ENCODE assay signal across 8 mouse cellular contexts in genomic region chr4:82403975-82404651, GRCm38 (mm10).
DNase-seq lines count a peak whose midpoint lies in the region; ATAC-seq and TF ChIP-seq lines count a peak whose summit lies in the region.

No protein-coding gene starts in this region.

- in situ Hi-C loops in ES-E14 (cut with MboI; ENCODE audit: low sequenced_read_pairs in 2 of 2, unreplicated experiment in 2 of 2) = no loop called here

- no peak for TF ChIP-seq CTCF in midbrain, postnatal 0 days (IDR thresholded peaks at IDR 0.05)

- 69% methylated on average over 13 of the region's 13 CpGs for WGBS in forebrain, embryonic 12.5 days
- 64% methylated on average over 13 of the region's 13 CpGs for WGBS in midbrain, postnatal 0 days

- intact Hi-C loops in heart, postnatal 10 days (cut with DNase I) = loop anchor here (5.0 kb wide), 1 partner anchor 98 kb away; no protein-coding TSS in a partner anchor

- ATAC-seq in forebrain, embryonic 12.5 days (ENCODE audit: low FRiP score) = no peak
- peak; percentile 59; the same call in 1 of the 2 replicates for ATAC-seq in midbrain, postnatal 0 days (ENCODE audit: low FRiP score)

- no peak overlapping the region for H3K9ac ChIP-seq in ES-E14 (ENCODE audit: insufficient read depth, low read depth, low read length, poor library complexity, severe bottlenecking)
- no peak overlapping the region for H3K9ac ChIP-seq in forebrain, embryonic 12.5 days
- no peak overlapping the region for H3K9ac ChIP-seq in midbrain, postnatal 0 days (replicated peaks; ENCODE audit: low read length, poor library complexity, severe bottlenecking)

- H3K4me2 ChIP-seq in forebrain, embryonic 12.5 days = no peak overlapping the region
- H3K4me2 ChIP-seq in midbrain, postnatal 0 days (ENCODE audit: low read depth, low read length, poor library complexity, severe bottlenecking) = no peak overlapping the region

- no peak for DNase-seq in ES-E14 (ENCODE audit: low read depth, low spot score)
- DNase-seq in adrenal gland, adult 8-10 months = peak; percentile 65
- DNase-seq in heart, postnatal 10 days = peak; percentile 82 to 88
- peak; percentile 51 to 79 for DNase-seq in layer of hippocampus, postnatal 14 days (ENCODE audit: low spot score in 2 of 2)
- DNase-seq in midbrain, postnatal 0 days (ENCODE audit: low spot score) = peak; percentile 81
- DNase-seq in thymus, postnatal 25 days = no peak
- no peak for DNase-seq in thymus, postnatal 36 days

- peak overlapping the region in 1 of 2 experiments; percentile 17; a peak in 1 of 4 replicates for H3K4me3 ChIP-seq in ES-E14 (ENCODE audit: insufficient read depth in 1 of 2, low read depth in 1 of 2, low read length in 2 of 2, poor library complexity in 1 of 2, severe bottlenecking in 1 of 2)
- H3K4me3 ChIP-seq in forebrain, embryonic 12.5 days (replicated peaks) = no peak overlapping the region
- no peak overlapping the region for H3K4me3 ChIP-seq in midbrain, postnatal 0 days (ENCODE audit: low read depth, low read length)

- H3K36me3 ChIP-seq in ES-E14 (ENCODE audit: control insufficient read depth, insufficient read depth, low read length, poor library complexity, severe bottlenecking) = no peaks in the 10 kb centered on the region
- H3K36me3 ChIP-seq in forebrain, embryonic 12.5 days (replicated peaks) = no peaks in the 10 kb centered on the region
- H3K36me3 ChIP-seq in midbrain, postnatal 0 days (ENCODE audit: insufficient read depth, low read length) = no peaks in the 10 kb centered on the region

- no peaks in the 10 kb centered on the region for H3K27me3 ChIP-seq in forebrain, embryonic 12.5 days
- H3K27me3 ChIP-seq in midbrain, postnatal 0 days (ENCODE audit: insufficient read depth, low read length) = no peaks in the 10 kb centered on the region

- no peak overlapping the region for H3K27ac ChIP-seq in ES-E14 (ENCODE audit: insufficient read depth, low read depth, low read length, poor library complexity, severe bottlenecking)
- peak overlapping the region; percentile 47 for H3K27ac ChIP-seq in forebrain, embryonic 12.5 days
- H3K27ac ChIP-seq in midbrain, postnatal 0 days (ENCODE audit: low read depth, low read length) = no peak overlapping the region

- peaks cover 16 to 27% of the 10 kb centered on the region in 2 experiments for H3K4me1 ChIP-seq in ES-E14 (ENCODE audit: control insufficient read depth in 2 of 2, insufficient read depth in 2 of 2, low read length in 2 of 2, poor library complexity in 1 of 2)
- peaks cover 67% of the 10 kb centered on the region for H3K4me1 ChIP-seq in forebrain, embryonic 12.5 days
- 0 out of 2 replicates have a peak, but pooled peaks cover 3% of the 10 kb centered on the region for H3K4me1 ChIP-seq in midbrain, postnatal 0 days (ENCODE audit: insufficient read depth, low read length)

- no peaks in the 10 kb centered on the region for H3K9me3 ChIP-seq in ES-E14 (ENCODE audit: control insufficient read depth, insufficient read depth, low read depth, low read length)
- no peaks in the 10 kb centered on the region for H3K9me3 ChIP-seq in forebrain, embryonic 12.5 days
- no peaks in the 10 kb centered on the region for H3K9me3 ChIP-seq in midbrain, postnatal 0 days (ENCODE audit: low read length)

TF ChIP-seq in ES-E14, 5 proteins besides CTCF, POLR2A, EP300 and RAD21:
- peak; percentile 41; the same call in 1 of the 2 replicates for TF ChIP-seq ZC3H11A (IDR thresholded peaks at IDR 0.05; ENCODE audit: borderline replicate concordance, low read depth, low read length)
- no peak for TF ChIP-seq ZNF384 (IDR thresholded peaks at IDR 0.05; ENCODE audit: low read depth, low read length)
- TF ChIP-seq MAFK (IDR thresholded peaks at IDR 0.05; ENCODE audit: insufficient read depth, low read depth, low read length) = no peak

Comparison
In these comparisons a context has a peak if more than half of its experiments do, and no peak if none do; other contexts are left out.
1. DNase-seq: peak in adrenal gland, adult 8-10 months (single experiment), heart, postnatal 10 days (2 of 2), layer of hippocampus, postnatal 14 days (2 of 2) and midbrain, postnatal 0 days (single experiment); none in ES-E14 (single experiment), thymus, postnatal 25 days (single experiment) and thymus, postnatal 36 days (0 of 2).